Mouse (Mus musculus): Measurements from ENCODE around the gene Sarnp.

DNA sequence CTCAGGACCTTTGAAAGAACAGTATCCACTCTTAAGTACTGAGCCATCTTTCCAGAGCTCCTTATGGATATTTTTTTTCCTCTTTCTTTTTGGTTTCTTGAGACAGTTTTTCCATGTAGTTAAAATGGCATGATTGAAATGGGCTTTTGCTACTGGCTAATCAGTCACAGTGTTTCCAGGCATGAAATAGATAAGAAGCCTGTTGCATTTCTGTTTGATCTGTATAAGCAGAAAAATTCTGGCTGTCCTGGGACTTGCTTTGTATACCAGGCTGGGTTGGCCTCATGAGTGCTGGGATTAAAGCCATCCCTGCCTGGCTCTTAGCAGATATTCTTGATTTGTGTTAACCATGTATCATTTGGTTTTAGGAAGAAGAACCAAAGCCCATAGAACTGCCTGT, 22.3 kb downstream of the Sarnp start:
- TF ChIP-seq CTCF (conservative IDR thresholded peaks at IDR 0.05; ENCODE audit: insufficient read depth, insufficient read length, low read depth, low read length) = no peak
- no peak for TF ChIP-seq POLR2A (IDR thresholded peaks at IDR 0.05; ENCODE audit: low read depth, low read length)

All from kidney, adult 2 months (tissue).